Mouse (Mus musculus) heart, postnatal 0 days (tissue): ENCODE measurements around the gene Actr2.

ENCODE experiments used
- CTCF ChIP-seq: IDR thresholded peaks from 2 replicates; pipeline ENCODE4 v1.5.1; 2016; ENCODE audit warnings: antibody characterized with exemption, control low read depth, low read depth
- EP300 ChIP-seq: IDR thresholded peaks from 2 replicates; pipeline ENCODE4 v1.6.1; 2016; ENCODE audit warnings: antibody characterized with exemption, low read depth

- no peak for TF ChIP-seq EP300
- no peak for TF ChIP-seq CTCF
Measured at GRCm38 (mm10) chr11:20145383-20145782, 32.7 kb upstream of the Actr2 start.
